Mouse (Mus musculus): ENCODE data around the gene Tmed4.

DNA sequence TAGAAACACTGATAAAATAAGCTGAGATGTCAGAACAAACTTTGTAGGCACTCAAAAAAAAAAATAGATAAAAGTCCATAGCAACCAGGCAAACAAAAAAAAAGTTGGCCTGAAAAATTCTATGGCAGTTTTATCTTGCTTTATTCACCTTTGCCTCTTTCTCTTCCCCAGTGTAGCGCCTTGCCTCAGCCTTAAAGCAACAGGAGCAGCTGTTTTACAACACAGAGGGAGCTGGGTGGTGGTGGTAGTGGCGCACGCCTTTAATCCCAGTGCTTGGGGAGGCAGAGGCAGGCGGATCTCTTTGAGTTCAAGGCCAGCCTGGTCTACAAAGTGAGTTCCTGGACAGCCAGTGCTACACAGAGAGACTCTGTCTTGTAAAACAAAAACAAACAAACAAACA lies 41.6 kb downstream of the Tmed4 start:
- TF ChIP-seq CTCF (IDR thresholded peaks at IDR 0.05) (no peak), EP300 (IDR thresholded peaks at IDR 0.05) (no peak)
